Mouse (Mus musculus) left cerebral cortex, postnatal 25 days (tissue): ENCODE data around the gene Naa11. TPM values are rescaled to one million over a fixed set of nuclear protein-coding genes. Genes with fewer than 3 reads are reported as not detected.

Experiments
- DNase-seq, 2 experiments: peaks; one replicate each; pipeline ENCODE4 v3.0.0; 2022; ENCODE audit warnings: low spot score in 2 of 2, mixed read lengths in 1 of 2
- intact Hi-C: fragments of 180-260 bp; cut with DNase I; formaldehyde crosslinking; loops from one replicate; pipeline ENCODE4 v1.15.1; 2025
- total RNA-seq, 2 experiments: library from RNA; stranded (reverse); gene quantifications; 2 replicates each; pipeline ENCODE4 v1.2.3; 2021

The Naa11 gene
- under 1 TPM in 1 of 2 experiments, not detected in 1; 0.11 TPM for total RNA-seq

- intact Hi-C loops = no loop called here
- DNase-seq = no peak
Observed at GRCm38 (mm10) chr5:97392160-97392559, at the start of gene Naa11. TSS of gene Naa11 (minus strand) at chr5:97392379.

GRCm38 (mm10) chr5:97432512-97432911, 40.3 kb upstream of the Naa11 start:
- intact Hi-C loops = no loop called here
- DNase-seq = no peak

- DNase-seq = no peak
- intact Hi-C loops = no loop called here
Observed at GRCm38 (mm10) chr5:97429976-97430375, 37.8 kb upstream of the Naa11 start.

GRCm38 (mm10) chr5:97421669-97422068, 29.5 kb upstream of the Naa11 start:
- intact Hi-C loops = no loop called here

GRCm38 (mm10) chr5:97417185-97417584, 25.0 kb upstream of the Naa11 start:
- no peak for DNase-seq
- intact Hi-C loops = no loop called here

More at GRCm38 (mm10) chr5:97421669-97422068, 29.5 kb upstream of the Naa11 start:
- no peak for DNase-seq

- intact Hi-C loops = no loop called here
- no peak for DNase-seq
Observed at GRCm38 (mm10) chr5:97415837-97416236, 23.7 kb upstream of the Naa11 start.

- intact Hi-C loops = no loop called here
- DNase-seq = no peak
Observed at GRCm38 (mm10) chr5:97413716-97414115, 21.5 kb upstream of the Naa11 start.

- intact Hi-C loops = no loop called here
- DNase-seq = no peak
Observed at GRCm38 (mm10) chr5:97410190-97410589, 18.0 kb upstream of the Naa11 start.

GRCm38 (mm10) chr5:97409234-97409704, 17.1 kb upstream of the Naa11 start:
- intact Hi-C loops = no loop called here
- no peak for DNase-seq

GRCm38 (mm10) chr5:97401042-97401441, 8.9 kb upstream of the Naa11 start:
- DNase-seq = no peak
- intact Hi-C loops = no loop called here

- intact Hi-C loops = no loop called here
Observed at GRCm38 (mm10) chr5:97397585-97397984, 5.4 kb upstream of the Naa11 start.

GRCm38 (mm10) chr5:97387622-97388021, 4.6 kb downstream of the Naa11 start:
- intact Hi-C loops = loop anchor here (10.0 kb wide), 1 partner anchor 797 kb away; no protein-coding TSS in a partner anchor
- peak; percentile 21 to 48 for DNase-seq

More at GRCm38 (mm10) chr5:97397585-97397984, 5.4 kb upstream of the Naa11 start:
- DNase-seq = no peak

- intact Hi-C loops = loop anchor here (10.0 kb wide), 1 partner anchor 800 kb away; no protein-coding TSS in a partner anchor
- no peak for DNase-seq
Observed at GRCm38 (mm10) chr5:97384399-97384798, 7.8 kb downstream of the Naa11 start.

- intact Hi-C loops = loop anchor here (10.0 kb wide), 1 partner anchor 802 kb away; no protein-coding TSS in a partner anchor
Observed at GRCm38 (mm10) chr5:97382548-97383222, 9.5 kb downstream of the Naa11 start.

GRCm38 (mm10) chr5:97379976-97380375, 12.2 kb downstream of the Naa11 start:
- intact Hi-C loops = loop anchor here (10.0 kb wide), 1 partner anchor 805 kb away; no protein-coding TSS in a partner anchor
- no peak for DNase-seq

More at GRCm38 (mm10) chr5:97382548-97383222, 9.5 kb downstream of the Naa11 start:
- no peak for DNase-seq

- intact Hi-C loops = no loop called here
- no peak for DNase-seq
Observed at GRCm38 (mm10) chr5:97364781-97365180, 27.4 kb downstream of the Naa11 start.

GRCm38 (mm10) chr5:97364252-97364651, 27.9 kb downstream of the Naa11 start:
- intact Hi-C loops = no loop called here
- DNase-seq = no peak

- intact Hi-C loops = no loop called here
- peak; percentile 17 to 49 for DNase-seq
Observed at GRCm38 (mm10) chr5:97362539-97362938, 29.6 kb downstream of the Naa11 start.

- intact Hi-C loops = no loop called here
- DNase-seq = no peak
Observed at GRCm38 (mm10) chr5:97359104-97359503, 33.1 kb downstream of the Naa11 start.

- DNase-seq = no peak
- intact Hi-C loops = no loop called here
Observed at GRCm38 (mm10) chr5:97356135-97356534, 36.0 kb downstream of the Naa11 start.

GRCm38 (mm10) chr5:97355152-97355551, 37.0 kb downstream of the Naa11 start:
- intact Hi-C loops = no loop called here
- DNase-seq = no peak
